Comparison of ENCODE assay signal across 23 mouse cellular contexts in the genomic region with DNA sequence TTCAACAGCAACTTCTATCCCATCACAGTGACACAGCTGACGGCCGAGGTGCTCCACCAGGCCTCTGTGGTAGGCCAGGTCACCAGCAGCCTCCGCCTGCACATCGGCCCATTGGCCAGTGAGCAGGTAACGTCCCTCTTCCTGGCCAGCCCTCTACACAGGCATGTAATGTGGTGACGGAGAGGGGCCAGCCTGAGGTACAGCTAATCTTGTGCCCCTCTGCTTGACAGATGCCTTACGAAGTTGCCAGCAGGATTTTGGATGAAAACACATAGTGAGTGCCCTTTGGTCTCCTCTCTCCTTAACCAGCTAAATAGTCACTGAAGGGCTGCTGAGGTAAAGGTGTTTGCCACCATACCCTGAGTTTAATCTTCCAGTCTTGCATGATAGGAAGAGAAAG. TPM values are rescaled to one million over a fixed set of nuclear protein-coding genes. Genes with fewer than 3 reads are reported as not detected.
DNase-seq lines count a peak whose midpoint lies in the region; ATAC-seq and TF ChIP-seq lines count a peak whose summit lies in the region.
"Had no signal": no experiment of that assay in that cellular context is flagged by ENCODE, and none has a peak within 500 bp of the region (broad histone marks: within the 10 kb centered on the region; RNA-seq: fewer than 3 reads in every experiment).

No protein-coding gene starts in this region.

- no peaks in the 10 kb centered on the region for H3K27me3 ChIP-seq in heart, embryonic 12.5 days (replicated peaks)
- H3K27me3 ChIP-seq in liver, adult 2 months (ENCODE audit: control insufficient read depth, insufficient read depth, low read length) = no peaks in the 10 kb centered on the region
- H3K27me3 ChIP-seq in liver, postnatal 0 days (ENCODE audit: insufficient read depth, low read length) = no peaks in the 10 kb centered on the region
- no peaks in the 10 kb centered on the region for H3K27me3 ChIP-seq in intestine, embryonic 15.5 days (replicated peaks)
- no peaks in the 10 kb centered on the region for H3K27me3 ChIP-seq in forebrain, embryonic 10.5 days (ENCODE audit: poor library complexity, severe bottlenecking)
- H3K27me3 ChIP-seq: hindbrain, embryonic 13.5 days; limb, embryonic 12.5 days; midbrain, embryonic 13.5 days had no signal

- no peak overlapping the region for H3K9ac ChIP-seq in heart, embryonic 12.5 days
- 0 out of 2 replicates have a peak overlapping the region, but pooled peaks have one; percentile 13 for H3K9ac ChIP-seq in liver, adult 2 months (ENCODE audit: low read depth, low read length)
- H3K9ac ChIP-seq in liver, postnatal 0 days (replicated peaks) = no peak overlapping the region
- no peak overlapping the region for H3K9ac ChIP-seq in intestine, embryonic 15.5 days
- H3K9ac ChIP-seq: hindbrain, embryonic 13.5 days; limb, embryonic 12.5 days; midbrain, embryonic 13.5 days had no signal

- no peak for TF ChIP-seq EP300 in liver, postnatal 0 days (IDR thresholded peaks at IDR 0.05; ENCODE audit: low read depth)

- no peak for TF ChIP-seq POLR2A in liver, adult 2 months (IDR thresholded peaks at IDR 0.05; ENCODE audit: extremely low read depth, insufficient read depth, low read length)

- WGBS in heart, embryonic 12.5 days = 86% methylated on average over 7 of the region's 7 CpGs
- 61% methylated on average over 7 of the region's 7 CpGs for WGBS in liver, adult 2 months
- 83% methylated on average over 7 of the region's 7 CpGs for WGBS in liver, postnatal 0 days (ENCODE audit: insufficient replicate concordance)
- 90% methylated on average over 7 of the region's 7 CpGs for WGBS in intestine, embryonic 15.5 days
- 97% methylated on average over 7 of the region's 7 CpGs for WGBS in macrophage (ENCODE audit: missing documents)
- 93% methylated on average over 7 of the region's 7 CpGs for WGBS in forebrain, embryonic 10.5 days

- DNase-seq in heart, adult 11 months = peak; percentile 84
- DNase-seq in liver, adult 2 months (ENCODE audit: extremely low read depth, low read depth, low spot score) = peak; percentile 66
- DNase-seq in liver, postnatal 0 days = no peak
- DNase-seq in forebrain, embryonic 10.5 days (ENCODE audit: extremely low spot score, low spot score) = no peak
- DNase-seq in gastrocnemius, postnatal 14 days = no peak

- ATAC-seq in heart, embryonic 12.5 days (ENCODE audit: insufficient number of reproducible peaks, low FRiP score) = no peak
- ATAC-seq in liver, postnatal 0 days = no peak
- ATAC-seq in intestine, embryonic 15.5 days = 0 out of 2 replicates have a peak, but pooled peaks have one; percentile 16
- ATAC-seq: forebrain, embryonic 16.5 days; midbrain, embryonic 13.5 days had no signal

- no peaks in the 10 kb centered on the region for H3K79me2 ChIP-seq in liver, adult 2 months (ENCODE audit: control insufficient read depth, insufficient read depth, low read length)
- peaks cover 45% of the 10 kb centered on the region for H3K79me2 ChIP-seq in macrophage (ENCODE audit: inconsistent target)

- H3K4me2 ChIP-seq in heart, embryonic 12.5 days = no peak overlapping the region
- no peak overlapping the region for H3K4me2 ChIP-seq in liver, postnatal 0 days (ENCODE audit: low read depth, low read length)
- H3K4me2 ChIP-seq in intestine, embryonic 15.5 days (replicated peaks) = no peak overlapping the region
- H3K4me2 ChIP-seq: hindbrain, embryonic 13.5 days; limb, embryonic 12.5 days; midbrain, embryonic 13.5 days had no signal

- no peaks in the 10 kb centered on the region for H3K9me3 ChIP-seq in heart, embryonic 12.5 days (replicated peaks)
- no peaks in the 10 kb centered on the region for H3K9me3 ChIP-seq in liver, postnatal 0 days (ENCODE audit: low read length)
- no peaks in the 10 kb centered on the region for H3K9me3 ChIP-seq in intestine, embryonic 15.5 days
- H3K9me3 ChIP-seq in forebrain, embryonic 10.5 days = no peaks in the 10 kb centered on the region
- H3K9me3 ChIP-seq: embryonic facial prominence, embryonic 10.5 days; hindbrain, embryonic 13.5 days; limb, embryonic 12.5 days; midbrain, embryonic 13.5 days had no signal

- no peak overlapping the region for H3K4me3 ChIP-seq in heart, embryonic 12.5 days
- H3K4me3 ChIP-seq in liver, adult 2 months (ENCODE audit: insufficient read depth, low read depth, low read length) = no peak overlapping the region
- H3K4me3 ChIP-seq in liver, postnatal 0 days (ENCODE audit: low read depth, low read length) = no peak overlapping the region
- H3K4me3 ChIP-seq in intestine, embryonic 15.5 days (replicated peaks) = no peak overlapping the region
- no peak overlapping the region for H3K4me3 ChIP-seq in macrophage (ENCODE audit: inconsistent target)
- no peak overlapping the region for H3K4me3 ChIP-seq in forebrain, embryonic 10.5 days
- H3K4me3 ChIP-seq: embryonic facial prominence, embryonic 10.5 days; heart, adult 2 months; hindbrain, embryonic 13.5 days; limb, embryonic 12.5 days; midbrain, embryonic 13.5 days had no signal

- no peak overlapping the region for H3K27ac ChIP-seq in heart, embryonic 12.5 days (ENCODE audit: poor library complexity, severe bottlenecking)
- H3K27ac ChIP-seq in liver, adult 2 months (replicated peaks; ENCODE audit: insufficient read depth, low read depth, low read length) = peak overlapping the region; percentile 45
- no peak overlapping the region for H3K27ac ChIP-seq in liver, postnatal 0 days (ENCODE audit: low read depth)
- no peak overlapping the region for H3K27ac ChIP-seq in intestine, embryonic 15.5 days
- peak overlapping the region; percentile 97 for H3K27ac ChIP-seq in macrophage
- H3K27ac ChIP-seq in forebrain, embryonic 10.5 days = no peak overlapping the region
- H3K27ac ChIP-seq: embryonic facial prominence, embryonic 10.5 days; heart, adult 2 months; hindbrain, embryonic 13.5 days; limb, embryonic 12.5 days; midbrain, embryonic 13.5 days had no signal

- no peaks in the 10 kb centered on the region for H3K4me1 ChIP-seq in heart, embryonic 12.5 days (replicated peaks)
- peaks cover 3% of the 10 kb centered on the region for H3K4me1 ChIP-seq in liver, adult 2 months (ENCODE audit: control insufficient read depth, insufficient read depth, low read length)
- peaks cover 6% of the 10 kb centered on the region; the same call in 1 of the 2 replicates for H3K4me1 ChIP-seq in liver, postnatal 0 days (ENCODE audit: insufficient read depth)
- peaks cover 12% of the 10 kb centered on the region; the same call in 1 of the 2 replicates for H3K4me1 ChIP-seq in intestine, embryonic 15.5 days (replicated peaks)
- H3K4me1 ChIP-seq in forebrain, embryonic 10.5 days = no peaks in the 10 kb centered on the region
- H3K4me1 ChIP-seq: hindbrain, embryonic 13.5 days; midbrain, embryonic 13.5 days had no signal

- TF ChIP-seq CTCF in liver, adult 2 months (IDR thresholded peaks at IDR 0.05; ENCODE audit: low read depth, low read length) = no peak
- no peak for TF ChIP-seq CTCF in liver, postnatal 0 days (IDR thresholded peaks at IDR 0.05; ENCODE audit: low read depth)

- intact Hi-C loops in gastrocnemius, postnatal 14 days (cut with DNase I; ENCODE audit: low total_unique reads) = no loop called here

- H3K36me3 ChIP-seq in heart, embryonic 12.5 days = peaks cover 19% of the 10 kb centered on the region; the same call in 1 of the 2 replicates
- H3K36me3 ChIP-seq in liver, adult 2 months (ENCODE audit: control insufficient read depth, insufficient read depth, low read length) = peaks cover 42% of the 10 kb centered on the region
- peaks cover 27% of the 10 kb centered on the region for H3K36me3 ChIP-seq in liver, postnatal 0 days (replicated peaks; ENCODE audit: insufficient read depth, low read length)
- H3K36me3 ChIP-seq in intestine, embryonic 15.5 days = no peaks in the 10 kb centered on the region; the same call in 1 of the 2 replicates
- peaks cover 39% of the 10 kb centered on the region for H3K36me3 ChIP-seq in macrophage (ENCODE audit: inconsistent target)
- H3K36me3 ChIP-seq in forebrain, embryonic 10.5 days (replicated peaks) = no peaks in the 10 kb centered on the region

RNA-seq across cellular contexts. Expression of a gene that starts 6.8 kb away (rescaled TPM):
- polyA plus RNA-seq in heart, embryonic 12.5 days (2016; fragmentation: Nextera tagmentation; extraction: Ambion mirVana) = 4.0 and 4.5 TPM in 2 replicates
- total RNA-seq in liver, adult 2 months (2014; rRNA removed) = 6.4 and 7.7 TPM in 2 replicates
- 15.2 and 23.1 TPM in 2 replicates for polyA plus RNA-seq in liver, adult 2 months (2012; rRNA removed)
- 10.8 and 11.2 TPM in 2 replicates for polyA plus RNA-seq in liver, postnatal 0 days (2015; fragmentation: Nextera tagmentation; extraction: Ambion mirVana)
- polyA plus RNA-seq in intestine, embryonic 15.5 days (2015; fragmentation: Nextera tagmentation; extraction: Ambion mirVana) = 21.6 and 22.0 TPM in 2 replicates
- 100 to 1,000 TPM; 142 to 427 (median 315) TPM for total RNA-seq in macrophage (2018; cell fraction: chromatin; rRNA removed)
- total RNA-seq in macrophage (2018; cell fraction: cytosol; rRNA removed) = 100 to 1,000 TPM; 272 to 465 (median 394) TPM
- 100 to 1,000 TPM; 328 to 628 (median 506) TPM for total RNA-seq in macrophage (2018; cell fraction: nucleus; rRNA removed)
- 374 to 580 TPM (median 389 TPM) in 3 replicates for polyA plus RNA-seq in macrophage (2018)
- polyA plus RNA-seq in forebrain, embryonic 10.5 days (2016; fragmentation: Nextera tagmentation; extraction: Ambion mirVana) = 1.5 and 1.8 TPM in 2 replicates
- total RNA-seq in gastrocnemius, postnatal 14 days (2021) = 1 to 10 TPM; 2.3 to 3.1 TPM

RNA-seq across cellular contexts. Expression of a gene that starts 10.2 kb away (rescaled TPM):
- not detected in 2 replicates for polyA plus RNA-seq in heart, embryonic 12.5 days (2016; fragmentation: Nextera tagmentation; extraction: Ambion mirVana)
- not detected in 2 replicates for total RNA-seq in liver, adult 2 months (2014; rRNA removed)
- polyA plus RNA-seq in liver, adult 2 months (2012; rRNA removed) = not detected in 2 replicates
- polyA plus RNA-seq in liver, postnatal 0 days (2015; fragmentation: Nextera tagmentation; extraction: Ambion mirVana) = not detected in 2 replicates
- polyA plus RNA-seq in intestine, embryonic 15.5 days (2015; fragmentation: Nextera tagmentation; extraction: Ambion mirVana) = not detected in 2 replicates
- not detected for total RNA-seq in macrophage (2018; cell fraction: chromatin; rRNA removed)
- total RNA-seq in macrophage (2018; cell fraction: cytosol; rRNA removed) = not detected
- total RNA-seq in macrophage (2018; cell fraction: nucleus; rRNA removed) = not detected
- polyA plus RNA-seq in macrophage (2018) = not detected in 3 replicates
- polyA plus RNA-seq in forebrain, embryonic 10.5 days (2016; fragmentation: Nextera tagmentation; extraction: Ambion mirVana) = not detected in 2 replicates
- total RNA-seq in gastrocnemius, postnatal 14 days (2021) = not detected
- total RNA-seq: adrenal gland, postnatal 36 days; common myeloid progenitor, adult 5-6 weeks; gastrocnemius, postnatal 25 days; heart, adult 2 months; heart, postnatal 25 days; left cerebral cortex, postnatal 14 days; megakaryocyte progenitor cell, adult 5-6 weeks; monocyte, adult 5-6 weeks; neutrophil, adult 5-6 weeks had no signal
- polyA plus RNA-seq: embryonic facial prominence, embryonic 10.5 days; forebrain, embryonic 16.5 days; heart, adult 2 months; heart, embryonic 14.5 days; hindbrain, embryonic 13.5 days; limb, embryonic 12.5 days; midbrain, embryonic 13.5 days had no signal

RNA-seq across cellular contexts. Expression of a gene that starts 36.9 kb away (rescaled TPM):
- polyA plus RNA-seq in heart, embryonic 12.5 days (2016; fragmentation: Nextera tagmentation; extraction: Ambion mirVana) = 77.7 and 78.7 TPM in 2 replicates
- total RNA-seq in liver, adult 2 months (2014; rRNA removed) = 211 and 222 TPM in 2 replicates
- polyA plus RNA-seq in liver, adult 2 months (2012; rRNA removed) = 114 and 141 TPM in 2 replicates
- 32.8 and 35.3 TPM in 2 replicates for polyA plus RNA-seq in liver, postnatal 0 days (2015; fragmentation: Nextera tagmentation; extraction: Ambion mirVana)
- polyA plus RNA-seq in intestine, embryonic 15.5 days (2015; fragmentation: Nextera tagmentation; extraction: Ambion mirVana) = 57.0 and 61.2 TPM in 2 replicates
- 100 to 1,000 TPM in 17 of 26 experiments, 10 to 100 TPM in 9; 39.7 to 427 (median 139) TPM for total RNA-seq in macrophage (2018; cell fraction: chromatin; rRNA removed)
- total RNA-seq in macrophage (2018; cell fraction: cytosol; rRNA removed) = 100 to 1,000 TPM in 8 of 26 experiments, 10 to 100 TPM in 18; 37.9 to 118 (median 70.6) TPM
- total RNA-seq in macrophage (2018; cell fraction: nucleus; rRNA removed) = 100 to 1,000 TPM in 12 of 26 experiments, 10 to 100 TPM in 14; 45.0 to 242 (median 85.3) TPM
- polyA plus RNA-seq in macrophage (2018) = 57.2 to 95.2 TPM (median 88.0 TPM) in 3 replicates
- polyA plus RNA-seq in forebrain, embryonic 10.5 days (2016; fragmentation: Nextera tagmentation; extraction: Ambion mirVana) = 61.7 and 69.9 TPM in 2 replicates
- total RNA-seq in gastrocnemius, postnatal 14 days (2021) = 10 to 100 TPM; 66.3 to 69.0 TPM

RNA-seq across cellular contexts. Expression of a gene that starts 37.1 kb away (rescaled TPM):
- 10.4 and 13.3 TPM in 2 replicates for polyA plus RNA-seq in heart, embryonic 12.5 days (2016; fragmentation: Nextera tagmentation; extraction: Ambion mirVana)
- 3.3 and 4.2 TPM in 2 replicates for total RNA-seq in liver, adult 2 months (2014; rRNA removed)
- 0.18 and 0.22 TPM in 2 replicates for polyA plus RNA-seq in liver, adult 2 months (2012; rRNA removed)
- 3.9 and 5.0 TPM in 2 replicates for polyA plus RNA-seq in liver, postnatal 0 days (2015; fragmentation: Nextera tagmentation; extraction: Ambion mirVana)
- 8.4 and 10.2 TPM in 2 replicates for polyA plus RNA-seq in intestine, embryonic 15.5 days (2015; fragmentation: Nextera tagmentation; extraction: Ambion mirVana)
- 10 to 100 TPM in 13 of 26 experiments, 1 to 10 TPM in 13; 2.2 to 23.3 (median 9.8) TPM for total RNA-seq in macrophage (2018; cell fraction: chromatin; rRNA removed)
- total RNA-seq in macrophage (2018; cell fraction: cytosol; rRNA removed) = 1 to 10 TPM; 1.1 to 2.6 (median 1.8) TPM
- total RNA-seq in macrophage (2018; cell fraction: nucleus; rRNA removed) = 10 to 100 TPM in 1 of 26 experiments, 1 to 10 TPM in 25; 1.4 to 25.2 (median 3.6) TPM
- polyA plus RNA-seq in macrophage (2018) = 0.61 to 7.7 TPM (median 2.1 TPM) in 3 replicates
- 26.2 and 27.4 TPM in 2 replicates for polyA plus RNA-seq in forebrain, embryonic 10.5 days (2016; fragmentation: Nextera tagmentation; extraction: Ambion mirVana)
- under 1 TPM; 0.89 to 0.92 TPM for total RNA-seq in gastrocnemius, postnatal 14 days (2021)

RNA-seq across cellular contexts. Expression of a gene that starts 38.1 kb away (rescaled TPM):
- 28.3 and 36.2 TPM in 2 replicates for polyA plus RNA-seq in heart, embryonic 12.5 days (2016; fragmentation: Nextera tagmentation; extraction: Ambion mirVana)
- 10.3 and 12.9 TPM in 2 replicates for total RNA-seq in liver, adult 2 months (2014; rRNA removed)
- 12.1 and 12.4 TPM in 2 replicates for polyA plus RNA-seq in liver, adult 2 months (2012; rRNA removed)
- polyA plus RNA-seq in liver, postnatal 0 days (2015; fragmentation: Nextera tagmentation; extraction: Ambion mirVana) = 7.4 and 8.4 TPM in 2 replicates
- polyA plus RNA-seq in intestine, embryonic 15.5 days (2015; fragmentation: Nextera tagmentation; extraction: Ambion mirVana) = 34.5 and 35.8 TPM in 2 replicates
- 10 to 100 TPM in 7 of 26 experiments, 1 to 10 TPM in 19; 1.7 to 16.5 (median 5.7) TPM for total RNA-seq in macrophage (2018; cell fraction: chromatin; rRNA removed)
- 10 to 100 TPM in 8 of 26 experiments, 1 to 10 TPM in 18; 2.2 to 14.3 (median 6.4) TPM for total RNA-seq in macrophage (2018; cell fraction: cytosol; rRNA removed)
- total RNA-seq in macrophage (2018; cell fraction: nucleus; rRNA removed) = 10 to 100 TPM in 6 of 26 experiments, 1 to 10 TPM in 19, not detected in 1; 1.2 to 24.0 (median 5.4) TPM
- polyA plus RNA-seq in macrophage (2018) = 3.7 to 12.9 TPM (median 6.8 TPM) in 3 replicates
- polyA plus RNA-seq in forebrain, embryonic 10.5 days (2016; fragmentation: Nextera tagmentation; extraction: Ambion mirVana) = 30.7 and 33.9 TPM in 2 replicates
- 10 to 100 TPM; 18.0 to 19.8 TPM for total RNA-seq in gastrocnemius, postnatal 14 days (2021)

Comparison
In these comparisons a context has a peak if more than half of its experiments do, and no peak if none do; other contexts are left out.
1. DNase-seq: peak in heart, adult 11 months (single experiment) and liver, adult 2 months (single experiment); none in liver, postnatal 0 days (single experiment), forebrain, embryonic 10.5 days (single experiment) and gastrocnemius, postnatal 14 days (single experiment).
2. H3K27ac ChIP-seq: peak in liver, adult 2 months (single experiment) and macrophage (single experiment); none in heart, embryonic 12.5 days (single experiment), liver, postnatal 0 days (single experiment), intestine, embryonic 15.5 days (single experiment) and forebrain, embryonic 10.5 days (single experiment).
3. RNA of a gene that starts 6.8 kb away (polyA plus RNA-seq): 374 to 580 TPM in macrophage; 15.2 to 23.1 TPM in liver, adult 2 months, 21.6 to 22.0 TPM in intestine, embryonic 15.5 days, 10.8 to 11.2 TPM in liver, postnatal 0 days, 4.0 to 4.5 TPM in heart, embryonic 12.5 days and 1.5 to 1.8 TPM in forebrain, embryonic 10.5 days; every median in the first group is over 10 times any median in the second.